Mouse (Mus musculus): ENCODE results near the gene Fndc3b.

The Fndc3b gene

GRCm38 (mm10) chr3:27616421-27617236 is 94.5 kb downstream of the Fndc3b start:
- peak; percentile 88 for DNase-seq

- DNase-seq: no peak
Measured at GRCm38 (mm10) chr3:27615479-27615878, 95.6 kb downstream of the Fndc3b start.

GRCm38 (mm10) chr3:27613828-27614227 is 97.3 kb downstream of the Fndc3b start:
- no peak for DNase-seq

GRCm38 (mm10) chr3:27613011-27613410 is 98.1 kb downstream of the Fndc3b start:
- no peak for DNase-seq

GRCm38 (mm10) chr3:27611986-27612385 is 99.1 kb downstream of the Fndc3b start:
- DNase-seq: no peak

- peak; percentile 38 for DNase-seq
Measured at GRCm38 (mm10) chr3:27610547-27610946, 100.6 kb downstream of the Fndc3b start.

GRCm38 (mm10) chr3:27610089-27610488 is 101.0 kb downstream of the Fndc3b start:
- DNase-seq: no peak

- no peak for DNase-seq
Measured at GRCm38 (mm10) chr3:27607796-27608151, 103.3 kb downstream of the Fndc3b start.

- DNase-seq: peak; percentile 80
Measured at GRCm38 (mm10) chr3:27607081-27607795, 103.9 kb downstream of the Fndc3b start.

- no peak for DNase-seq
Measured at GRCm38 (mm10) chr3:27606626-27607025, 104.5 kb downstream of the Fndc3b start.

GRCm38 (mm10) chr3:27605613-27606012 is 105.5 kb downstream of the Fndc3b start:
- DNase-seq: no peak

GRCm38 (mm10) chr3:27605081-27605480 is 106.0 kb downstream of the Fndc3b start:
- DNase-seq: no peak

GRCm38 (mm10) chr3:27604629-27605028 is 106.5 kb downstream of the Fndc3b start:
- no peak for DNase-seq

- DNase-seq: peak; percentile 81
Measured at GRCm38 (mm10) chr3:27603905-27604620, 107.0 kb downstream of the Fndc3b start.

- DNase-seq: no peak
Measured at GRCm38 (mm10) chr3:27600645-27601044, 110.5 kb downstream of the Fndc3b start.

- DNase-seq: no peak
Measured at GRCm38 (mm10) chr3:27600197-27600596, 110.9 kb downstream of the Fndc3b start.

- DNase-seq: no peak
Measured at GRCm38 (mm10) chr3:27598437-27599382, 112.4 kb downstream of the Fndc3b start.

- DNase-seq: no peak
Measured at GRCm38 (mm10) chr3:27593485-27594138, 117.5 kb downstream of the Fndc3b start.

- DNase-seq: peak; percentile 66
Measured at GRCm38 (mm10) chr3:27592728-27593484, 118.2 kb downstream of the Fndc3b start.

GRCm38 (mm10) chr3:27590823-27591222 is 120.3 kb downstream of the Fndc3b start:
- no peak for DNase-seq

- no peak for DNase-seq
Measured at GRCm38 (mm10) chr3:27589305-27589704, 121.8 kb downstream of the Fndc3b start.

All from kidney, postnatal 14 days (tissue).